Mouse (Mus musculus) ES-Bruce4 (cell line): Measurements from ENCODE around the gene Pex14. TPM values are rescaled to one million over a fixed set of nuclear protein-coding genes. Genes with fewer than 3 reads are reported as not detected.

Source experiments
- H3K27ac ChIP-seq: 2 replicates; pipeline ENCODE4 v1.5.1; 2012; ENCODE audit warnings: low read length, inconsistent platforms; ENCODE audit not compliant: insufficient read depth
- H3K27me3 ChIP-seq: 2 replicates; pipeline ENCODE4 v1.6.1; 2012; ENCODE audit warnings: mild to moderate bottlenecking, low read length, inconsistent platforms; ENCODE audit not compliant: control insufficient read depth, poor library complexity, insufficient read depth, severe bottlenecking
- H3K36me3 ChIP-seq: 2 replicates; pipeline ENCODE4 v1.6.1; 2012; ENCODE audit warnings: inconsistent platforms, mild to moderate bottlenecking, low read length, moderate library complexity; ENCODE audit not compliant: control insufficient read depth, poor library complexity, insufficient read depth, severe bottlenecking
- H3K4me1 ChIP-seq: one replicate; pipeline ENCODE4 v1.8.1; 2011; ENCODE audit warnings: low read length; ENCODE audit not compliant: control insufficient read depth, insufficient read depth
- H3K4me3 ChIP-seq: 2 replicates; pipeline ENCODE4 v1.5.1; 2011; ENCODE audit warnings: low read depth, mild to moderate bottlenecking, low read length
- H3K9ac ChIP-seq: 2 replicates; pipeline ENCODE4 v1.6.1; 2012; ENCODE audit warnings: low read depth, mild to moderate bottlenecking, inconsistent platforms; ENCODE audit not compliant: poor library complexity, severe bottlenecking
- H3K9me3 ChIP-seq: replicated peaks from 2 replicates; pipeline ENCODE4 v1.6.1; 2012; ENCODE audit warnings: mild to moderate bottlenecking, low read length, inconsistent platforms; ENCODE audit not compliant: control insufficient read depth, poor library complexity, insufficient read depth, severe bottlenecking
- CTCF ChIP-seq: IDR thresholded peaks from one replicate; pipeline ENCODE4 v1.8.1; 2011; ENCODE audit warnings: low read depth, low read length
- EP300 ChIP-seq: IDR thresholded peaks from 2 replicates; pipeline ENCODE4 v1.6.1; 2011; ENCODE audit warnings: low read depth, low read length; ENCODE audit not compliant: insufficient read depth
- POLR2A ChIP-seq: IDR thresholded peaks from one replicate; pipeline ENCODE4 v1.8.1; 2011; ENCODE audit warnings: low read length; ENCODE audit not compliant: insufficient read depth
- polyA plus RNA-seq: library from polyadenylated mRNA; stranded (reverse); fragments of >200 nt; gene quantifications from 2 replicates; pipeline ENCODE4 v1.2.4, GENCODE M21; 2011; ENCODE audit warnings: low read depth; ENCODE audit not compliant: missing spikeins, insufficient read depth, insufficient read length

The Pex14 gene
- polyA plus RNA-seq, 1 experiment: 31.2 TPM

DNA sequence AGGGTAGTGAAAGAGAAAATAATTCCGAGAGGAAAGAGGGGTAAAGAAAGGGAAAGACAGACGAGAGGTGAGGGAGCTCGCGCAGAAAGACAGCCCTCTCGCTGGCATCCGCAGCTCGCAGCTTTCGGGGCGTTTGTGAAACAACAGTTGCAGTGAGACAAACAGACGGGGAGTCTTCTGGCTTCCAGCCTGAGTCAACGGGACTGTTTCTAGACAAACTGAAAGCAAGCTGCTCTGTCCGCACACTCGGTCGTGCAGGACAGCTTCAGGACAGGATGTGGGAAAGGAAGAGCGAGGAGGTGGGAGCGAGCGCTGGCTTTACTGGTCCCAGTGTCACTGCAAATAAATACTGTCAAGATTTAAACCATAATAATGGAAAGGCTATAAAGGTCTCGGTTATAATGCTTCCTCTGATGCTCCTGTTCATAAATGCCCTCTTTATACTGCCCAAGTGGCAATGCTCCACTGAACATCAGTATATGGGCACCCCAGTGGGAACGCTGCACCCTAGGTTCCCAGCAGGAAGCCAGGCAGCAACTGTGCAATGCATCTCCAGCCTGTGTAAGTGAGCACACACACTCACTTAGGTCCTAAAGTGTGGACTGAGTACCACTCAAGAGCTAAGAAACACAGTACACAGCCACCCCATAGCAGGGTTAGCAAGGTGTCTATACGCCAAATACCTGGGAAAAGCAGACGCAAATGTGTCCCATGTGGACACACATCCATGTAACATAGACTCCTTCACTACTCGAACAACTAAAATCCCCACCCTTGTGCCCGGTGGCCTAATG lies 35.4 kb downstream of the Pex14 start:
- Histone ChIP-seq H3K4me3 (no peak overlapping the region), H3K9ac (no peak overlapping the region), H3K4me1 (peaks cover 12% of the 10 kb centered on the region), H3K27ac (no peak overlapping the region), H3K27me3 (no peaks in the 10 kb centered on the region), H3K9me3 (no peaks in the 10 kb centered on the region), H3K36me3 (no peaks in the 10 kb centered on the region)
- TF ChIP-seq CTCF (no peak), EP300 (no peak), POLR2A (no peak)

- Histone ChIP-seq H3K9ac (no peak overlapping the region), H3K27me3 (no peaks in the 10 kb centered on the region), H3K36me3 (no peaks in the 10 kb centered on the region), H3K27ac (peak overlapping the region; percentile 75), H3K4me1 (peaks cover 17% of the 10 kb centered on the region), H3K4me3 (0 out of 2 replicates have a peak overlapping the region, but pooled peaks have one; percentile 3), H3K9me3 (no peaks in the 10 kb centered on the region)
- TF ChIP-seq EP300 (peak; percentile 63; the same call in 1 of the 2 replicates), CTCF (no peak), POLR2A (no peak)
Observed at GRCm38 (mm10) chr4:149062406-149063318, 37.0 kb downstream of the Pex14 start.

GRCm38 (mm10) chr4:149061432-149061718 lies 38.3 kb downstream of the Pex14 start:
- Histone ChIP-seq H3K4me1 (peaks cover 21% of the 10 kb centered on the region), H3K9me3 (no peaks in the 10 kb centered on the region), H3K27me3 (no peaks in the 10 kb centered on the region), H3K27ac (no peak overlapping the region), H3K36me3 (no peaks in the 10 kb centered on the region), H3K4me3 (no peak overlapping the region), H3K9ac (no peak overlapping the region)
- no peak for TF ChIP-seq POLR2A
- no peak for TF ChIP-seq CTCF
- TF ChIP-seq EP300: no peak

- Histone ChIP-seq H3K36me3 (no peaks in the 10 kb centered on the region), H3K4me1 (peaks cover 23% of the 10 kb centered on the region), H3K27me3 (no peaks in the 10 kb centered on the region), H3K4me3 (no peak overlapping the region), H3K27ac (no peak overlapping the region), H3K9me3 (no peaks in the 10 kb centered on the region), H3K9ac (no peak overlapping the region)
- TF ChIP-seq POLR2A (no peak), CTCF (no peak), EP300 (no peak)
Observed at GRCm38 (mm10) chr4:149060621-149061431, 38.9 kb downstream of the Pex14 start.

DNA sequence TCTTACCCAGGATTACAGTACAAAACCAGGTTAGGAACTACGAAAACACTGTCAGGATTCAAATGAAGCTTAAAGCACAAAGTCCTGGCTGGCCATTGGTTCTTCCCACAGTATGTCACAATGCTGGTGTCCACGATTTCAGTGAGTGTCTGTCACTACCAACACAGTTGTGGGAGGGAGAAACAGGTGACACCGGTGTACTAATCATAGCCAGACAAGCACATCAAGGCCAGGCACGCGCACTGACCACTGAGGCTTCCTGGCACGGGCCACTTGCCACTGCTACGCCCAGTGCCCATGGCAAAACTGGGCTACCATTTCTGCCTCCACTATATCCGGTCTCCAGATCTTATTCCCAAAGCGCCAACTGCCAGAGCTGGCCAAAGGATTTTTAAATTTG lies 40.0 kb downstream of the Pex14 start:
- Histone ChIP-seq H3K9me3 (no peaks in the 10 kb centered on the region), H3K4me1 (peaks cover 24% of the 10 kb centered on the region), H3K4me3 (no peak overlapping the region), H3K36me3 (no peaks in the 10 kb centered on the region), H3K27me3 (no peaks in the 10 kb centered on the region), H3K9ac (no peak overlapping the region), H3K27ac (no peak overlapping the region)
- no peak for TF ChIP-seq POLR2A
- TF ChIP-seq EP300: no peak
- no peak for TF ChIP-seq CTCF
